Mouse (Mus musculus): ENCODE measurements around the gene Tbx18.

DNA sequence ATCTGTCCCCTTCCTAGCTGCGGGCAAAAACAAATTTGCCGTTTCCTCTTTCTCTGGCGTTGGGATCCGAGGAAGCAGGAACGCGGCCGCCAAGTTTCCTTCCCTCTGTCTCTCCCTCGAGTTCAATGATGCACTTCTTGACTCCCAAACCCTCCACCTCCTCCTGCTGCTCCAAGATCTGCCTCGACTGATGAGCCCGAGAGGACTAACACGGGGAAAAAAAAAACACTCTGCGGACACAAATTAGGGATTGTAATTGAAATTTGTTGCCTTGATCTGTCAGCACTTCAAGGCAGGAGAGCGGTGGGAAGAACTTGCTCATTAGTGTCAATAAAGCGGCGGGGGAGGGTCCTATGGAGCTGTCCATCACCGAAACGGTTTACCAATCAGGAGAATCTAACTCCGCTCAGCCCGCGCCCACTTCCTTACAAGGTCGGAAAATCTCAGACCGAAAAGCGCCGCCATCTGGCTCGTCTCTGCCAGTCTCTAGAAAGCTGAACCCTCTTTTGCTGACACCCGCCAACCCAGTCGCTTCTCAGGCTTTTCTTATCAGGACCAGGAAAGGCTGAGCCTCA, at the start of gene Tbx18:
- no peak for TF ChIP-seq EP300 (IDR thresholded peaks at IDR 0.05; ENCODE audit: low read depth)
- no peak for TF ChIP-seq CTCF (IDR thresholded peaks at IDR 0.05; ENCODE audit: low read depth)
